Mouse (Mus musculus): ENCODE measurements around the gene Cux2.

Gene Cux2

DNA sequence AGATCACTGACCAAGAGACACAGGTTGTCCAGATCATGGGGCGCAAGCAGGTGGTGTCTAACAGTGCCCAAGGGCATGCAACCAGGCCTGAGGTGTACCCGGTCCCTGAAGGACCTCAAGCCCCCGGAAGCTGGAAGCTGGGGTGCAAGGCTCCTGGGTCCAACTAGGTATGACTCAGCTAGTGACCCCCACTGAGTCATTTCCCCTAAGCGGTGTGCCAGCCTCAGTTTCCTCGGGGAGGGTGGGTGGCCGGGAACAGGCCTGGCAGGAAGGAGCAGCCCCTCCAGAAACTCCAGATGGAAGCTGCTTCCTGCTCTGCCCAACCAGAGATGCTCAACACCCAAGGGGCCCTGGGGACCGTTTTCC is 215.7 kb downstream of the Cux2 start:
- DNase-seq = no peak

DNA sequence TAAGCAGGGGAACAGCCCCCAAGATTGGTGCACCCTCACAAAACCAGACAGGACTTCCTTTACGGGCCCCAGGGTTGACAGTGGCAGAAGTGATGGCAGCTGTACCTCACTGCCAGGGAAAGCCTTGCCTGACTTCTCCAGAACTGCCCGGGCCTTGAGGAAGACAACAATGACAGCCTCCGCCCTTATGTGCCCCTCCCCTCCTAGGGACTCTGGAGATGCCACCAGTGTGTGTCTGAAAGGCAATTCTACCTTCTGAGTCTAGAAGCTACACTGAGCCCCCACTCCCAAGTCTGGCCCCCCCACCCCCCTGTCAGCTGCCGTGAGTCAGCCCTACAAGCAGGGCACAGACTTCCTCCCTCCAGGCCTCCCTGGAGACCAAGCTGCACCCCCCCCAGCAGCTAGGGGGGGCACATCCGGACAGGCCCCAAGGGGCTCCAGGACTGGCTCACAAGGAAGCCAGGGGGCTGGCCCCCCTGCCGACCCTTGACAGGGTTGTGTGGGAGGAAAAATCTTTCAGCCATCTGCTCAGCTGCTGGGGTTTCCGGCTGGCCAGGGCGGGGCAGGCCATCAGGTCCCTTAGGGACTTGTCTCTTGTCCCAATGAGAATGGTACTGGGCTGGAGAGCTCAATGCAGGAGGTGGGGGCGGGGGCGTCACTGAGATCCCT is 216.2 kb downstream of the Cux2 start:
- DNase-seq = no peak

DNA sequence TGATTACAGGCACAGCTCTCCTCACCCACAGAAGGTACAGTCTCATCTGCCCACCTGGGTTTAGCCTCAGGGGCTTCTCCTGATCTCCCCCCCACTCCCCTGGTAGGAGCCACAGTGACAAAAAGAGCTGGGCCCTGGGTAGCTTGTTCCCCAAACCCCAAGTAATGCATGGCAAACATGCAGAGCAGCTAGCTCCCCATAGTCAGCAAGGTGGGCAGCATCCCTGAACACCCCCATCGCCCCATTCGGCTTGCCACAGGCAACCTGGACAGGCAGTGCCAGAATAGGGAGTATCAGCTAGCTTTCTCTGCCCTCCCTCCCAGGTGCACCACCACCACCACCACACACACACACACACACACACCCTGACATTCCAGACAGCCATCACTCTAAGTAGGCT is 216.7 kb downstream of the Cux2 start:
- no peak for DNase-seq

DNA sequence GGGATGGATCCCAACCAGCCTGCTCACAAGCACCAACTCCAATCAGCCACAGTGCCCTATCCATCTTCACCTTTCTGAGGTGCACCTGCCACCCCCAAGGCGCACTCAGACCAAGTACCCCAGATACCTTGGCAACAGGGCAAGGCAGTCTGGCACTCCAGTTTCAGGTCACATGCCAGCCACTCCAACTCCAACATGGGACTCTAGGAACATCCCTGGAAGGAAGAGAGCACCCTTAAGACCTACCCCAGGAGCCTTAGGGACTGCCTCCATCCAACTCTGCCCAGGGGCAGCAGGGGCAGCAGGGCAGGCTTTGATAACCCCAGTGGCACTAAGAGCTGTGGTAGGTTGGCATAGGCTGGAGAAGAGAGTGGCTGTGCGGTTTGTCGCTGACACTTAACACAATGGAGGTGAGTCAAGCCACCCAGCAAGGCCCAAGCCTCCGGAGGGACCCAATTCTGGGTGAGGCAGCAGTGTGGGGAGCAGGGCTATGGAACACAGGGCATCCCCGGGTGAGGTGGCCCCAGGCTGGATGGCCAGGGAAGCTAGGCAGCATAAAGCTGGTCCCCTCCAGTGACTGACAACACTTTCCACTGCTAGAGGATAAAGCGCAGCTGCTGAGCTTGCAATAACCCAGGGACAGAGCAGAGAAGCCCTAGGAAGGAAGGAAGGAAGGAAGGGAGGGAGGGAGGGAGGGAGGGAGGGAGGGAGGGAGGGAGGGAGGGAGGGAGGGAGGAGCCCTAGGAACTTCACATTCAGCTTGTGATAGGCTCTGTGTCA is 217.3 kb downstream of the Cux2 start:
- DNase-seq = no peak

DNA sequence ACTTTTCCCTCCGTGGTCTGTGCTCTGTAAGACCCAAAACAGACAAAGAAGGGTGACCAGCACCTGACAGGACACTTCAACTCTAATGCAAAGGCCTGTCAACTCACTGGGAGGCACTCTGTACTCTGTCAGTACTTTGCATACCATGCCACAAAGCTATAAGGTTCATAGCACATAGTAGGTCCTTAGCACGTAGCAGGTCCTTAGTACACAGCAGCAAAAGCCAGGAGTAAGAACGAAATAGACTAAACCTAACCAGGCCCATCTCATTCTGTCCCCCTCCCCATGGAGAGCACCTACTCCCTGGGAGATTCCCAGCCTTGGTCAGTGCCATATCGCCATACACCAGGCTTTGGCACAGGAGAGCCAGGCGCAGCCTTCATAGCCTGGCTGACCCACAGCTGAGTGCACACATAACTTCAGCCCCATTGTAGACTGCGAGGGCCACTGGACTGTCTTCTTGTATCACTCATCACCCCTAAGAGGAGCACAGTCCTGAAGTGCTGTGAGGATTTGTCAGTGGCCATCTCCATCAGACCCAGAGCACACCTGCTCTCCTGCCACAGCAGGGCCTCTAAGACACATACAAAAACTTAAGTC is 218.8 kb downstream of the Cux2 start:
- DNase-seq = no peak

DNA sequence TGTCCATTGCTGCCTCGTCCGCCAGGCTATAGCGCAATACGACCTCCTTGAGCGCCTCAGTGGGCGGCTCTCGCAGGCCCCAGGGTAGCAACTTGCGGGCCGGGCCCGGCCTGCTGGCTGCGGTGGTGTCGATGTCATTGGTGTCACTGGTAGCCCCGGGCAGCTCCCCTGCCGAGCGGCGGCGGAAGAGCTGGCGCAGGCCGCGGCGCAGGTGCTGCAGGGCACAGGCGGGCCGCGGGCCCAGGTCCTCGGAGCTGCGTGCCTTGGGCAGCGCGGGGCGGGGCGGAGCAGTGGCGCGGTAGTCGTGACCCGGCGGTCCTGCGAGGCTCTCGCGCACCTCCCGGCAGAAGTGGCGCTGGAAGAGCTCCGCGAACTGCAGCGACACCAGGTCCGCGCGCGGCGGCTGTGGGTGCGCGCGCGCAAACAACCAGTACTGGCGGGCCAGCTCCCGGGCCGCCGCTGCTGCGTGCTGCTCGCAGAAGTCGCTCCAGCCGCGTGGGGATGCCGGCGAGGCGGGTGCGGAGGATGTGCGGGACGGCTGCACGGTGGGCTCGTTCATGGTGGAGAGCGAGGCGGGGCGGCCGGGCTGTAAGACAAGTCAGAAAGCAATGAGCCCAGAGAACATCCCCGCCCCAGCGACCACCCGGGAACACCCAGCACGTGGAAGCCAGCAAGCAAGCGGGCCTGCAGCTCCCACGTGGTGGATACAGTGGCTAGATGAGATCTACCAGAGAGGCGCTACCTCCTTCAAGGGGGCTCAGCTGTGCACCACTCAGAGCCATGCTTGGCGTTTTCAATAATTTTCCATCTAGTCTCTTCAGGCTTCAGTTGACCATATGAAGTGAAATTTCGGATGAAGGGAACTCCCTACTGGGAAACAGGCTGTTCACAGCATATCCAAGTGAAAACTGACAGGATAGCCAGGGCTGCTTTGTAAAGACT is 221.1 kb downstream of the Cux2 start:
- peak; percentile 49 for DNase-seq

DNA sequence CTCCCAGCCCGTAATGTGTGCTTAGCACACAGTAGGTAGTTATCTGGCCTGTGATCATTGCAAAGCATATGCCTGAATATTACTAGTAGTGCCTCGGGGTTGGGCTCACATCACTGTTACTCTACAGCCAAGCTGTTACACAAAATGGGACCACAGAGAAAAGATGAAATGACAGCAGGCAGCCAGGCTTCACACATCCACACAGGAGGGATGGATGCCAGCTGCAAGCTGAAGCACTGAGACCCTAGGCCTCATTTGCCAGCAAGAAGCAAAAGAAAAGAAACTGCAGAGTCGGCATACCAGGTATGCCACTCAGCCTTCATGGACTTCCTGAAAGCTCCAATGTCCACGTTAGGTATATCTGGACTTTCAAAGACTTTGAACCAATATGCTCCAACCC is 222.0 kb downstream of the Cux2 start:
- DNase-seq = no peak

DNA sequence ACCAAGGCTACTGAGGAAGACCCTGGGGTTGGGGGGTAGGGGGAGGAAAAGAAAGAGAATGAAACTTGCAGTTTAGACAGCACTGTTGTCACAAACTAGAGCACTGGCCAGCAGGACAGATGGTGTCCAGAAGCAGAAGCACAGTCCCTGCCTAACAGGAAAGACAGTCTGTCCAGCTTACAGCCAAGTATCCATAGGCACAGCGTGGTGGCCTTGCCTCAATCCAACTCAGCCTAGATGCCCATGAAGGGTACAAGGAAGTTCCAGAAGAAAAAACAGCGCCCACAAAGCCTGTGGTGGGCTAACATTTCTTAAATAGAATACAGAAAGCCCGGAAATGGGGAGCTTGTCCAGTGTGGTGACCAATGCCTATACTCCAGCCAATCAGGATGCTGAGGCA is 224.3 kb downstream of the Cux2 start:
- DNase-seq = no peak

DNA sequence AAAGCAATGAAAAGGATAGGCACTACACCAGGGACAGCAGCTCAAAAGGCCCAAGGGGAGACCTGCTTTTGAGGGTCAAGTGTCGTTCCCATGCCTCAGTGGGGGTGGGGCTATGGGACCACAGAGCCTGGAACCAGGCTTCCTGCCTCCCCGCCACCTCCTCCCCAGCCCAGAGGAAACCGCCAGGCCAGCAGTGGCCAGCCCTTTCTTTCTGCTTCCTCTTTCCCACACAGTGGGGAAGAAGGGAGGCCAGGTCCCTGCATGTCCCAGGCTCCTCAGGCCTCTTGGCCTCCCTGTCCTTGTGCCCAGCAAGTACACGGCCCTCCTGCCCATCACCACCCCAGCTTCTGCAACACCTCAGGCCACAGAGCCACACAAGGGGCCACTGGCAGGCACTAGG is 225.8 kb downstream of the Cux2 start:
- no peak for DNase-seq

DNA sequence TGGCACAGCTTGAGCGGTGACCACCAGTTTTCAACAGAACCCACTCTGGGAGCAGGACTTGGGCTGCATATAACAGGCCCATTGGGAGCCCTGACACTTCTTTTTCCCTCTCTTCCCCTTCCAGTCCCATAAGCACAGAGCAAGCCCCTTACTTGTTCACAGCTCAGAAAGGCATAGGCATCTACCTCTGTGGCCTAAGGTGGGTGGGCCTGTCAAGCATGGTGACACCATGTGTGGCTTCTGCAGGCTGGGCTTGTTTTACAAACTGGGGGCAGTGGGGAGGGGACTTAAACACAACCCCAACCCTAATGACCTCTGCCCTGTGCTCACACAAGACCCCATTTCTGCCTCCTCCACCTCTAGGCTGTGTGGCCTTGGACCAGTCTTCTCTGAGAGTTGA is 226.2 kb downstream of the Cux2 start:
- no peak for DNase-seq

DNA sequence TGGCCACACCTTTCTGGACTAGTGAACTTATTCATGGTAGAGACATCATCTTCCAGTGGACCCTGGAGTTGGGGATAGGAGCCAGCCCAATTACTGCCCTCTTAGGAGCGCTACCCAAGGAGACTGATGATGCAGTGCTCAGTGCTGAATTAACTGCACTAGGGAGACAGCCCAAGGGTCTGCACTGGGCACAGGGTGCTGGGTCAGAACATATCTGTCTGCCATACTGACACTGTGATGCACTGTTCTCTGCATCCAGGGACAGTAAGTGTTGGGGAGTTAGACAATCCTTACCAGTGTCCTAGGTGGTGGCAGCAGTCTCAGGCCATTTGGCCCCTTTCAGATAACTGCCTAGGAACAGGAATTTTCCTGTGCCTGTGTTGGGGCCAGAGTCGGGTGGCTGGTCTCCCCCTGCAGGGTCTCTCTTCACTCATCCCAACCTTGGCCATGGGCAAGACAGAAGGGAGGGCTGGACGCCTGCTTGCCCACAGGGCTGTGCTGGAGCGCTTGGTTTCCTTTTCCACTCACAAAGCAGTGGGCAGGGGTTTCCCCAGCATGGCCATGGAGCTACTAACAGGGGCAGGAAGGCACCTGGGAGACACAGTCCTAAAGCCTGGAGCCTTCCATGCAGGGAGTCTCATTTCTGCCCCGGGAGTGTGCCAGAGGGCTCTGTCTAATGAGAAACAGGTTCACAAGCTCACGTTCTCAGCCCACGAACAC is 227.0 kb downstream of the Cux2 start:
- DNase-seq = no peak

DNA sequence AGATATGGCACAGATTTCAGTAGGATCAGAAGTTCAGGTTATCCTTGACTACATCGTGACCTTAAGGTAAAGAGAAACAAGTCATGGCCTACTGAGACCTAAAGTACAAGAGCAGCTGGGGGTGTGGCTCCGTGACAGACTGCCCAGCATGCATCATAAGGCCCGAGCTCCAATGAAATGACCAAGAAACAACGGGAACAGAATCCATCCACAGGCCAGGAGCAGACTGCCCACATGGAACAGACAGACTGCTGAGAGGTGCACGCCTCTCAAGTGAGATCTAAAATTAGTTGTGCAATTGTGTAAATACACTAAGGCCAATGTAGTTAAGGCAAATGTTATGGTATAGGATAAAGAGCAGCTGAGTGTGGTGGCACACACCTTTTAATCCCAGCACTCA is 228.3 kb downstream of the Cux2 start:
- DNase-seq = no peak

DNA sequence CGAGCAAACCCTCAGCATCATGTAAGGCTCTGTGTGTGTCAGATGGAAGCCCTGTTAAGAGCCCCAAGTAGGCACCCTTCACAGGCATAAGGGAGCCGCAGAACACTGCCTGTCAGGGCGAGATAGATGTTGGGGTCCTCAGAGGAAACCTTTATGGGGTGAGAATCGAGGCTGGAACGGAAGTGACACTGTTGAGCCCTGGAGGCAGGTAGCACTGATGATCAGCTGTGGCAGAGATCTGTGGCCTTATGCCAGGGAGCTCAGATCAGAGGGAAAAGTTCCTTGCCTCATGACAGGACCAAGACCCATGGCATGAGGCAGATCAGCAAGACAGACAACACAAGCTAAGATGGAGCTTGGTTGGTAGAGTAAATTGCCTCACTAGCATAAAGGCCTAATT is 228.8 kb downstream of the Cux2 start:
- no peak for DNase-seq

DNA sequence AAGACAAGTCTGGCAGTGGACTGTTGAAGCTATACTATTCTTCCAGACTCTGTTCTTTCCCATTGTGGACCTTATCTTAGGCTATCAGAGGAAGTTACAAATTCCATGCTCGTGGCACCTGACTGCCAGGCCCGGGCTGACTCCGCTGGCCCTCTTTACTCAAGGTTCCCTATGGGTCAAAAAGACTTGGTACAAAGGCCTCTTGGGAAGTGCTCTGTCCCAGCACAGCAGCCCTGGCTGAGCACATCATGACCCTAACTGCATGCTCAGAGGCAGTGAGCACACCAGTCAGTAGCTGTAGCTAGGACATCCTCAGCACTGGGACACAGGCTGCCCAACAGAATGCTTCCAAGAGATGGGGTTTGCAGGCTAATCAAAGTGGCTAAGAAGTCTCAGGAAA is 229.2 kb downstream of the Cux2 start:
- DNase-seq = no peak

DNA sequence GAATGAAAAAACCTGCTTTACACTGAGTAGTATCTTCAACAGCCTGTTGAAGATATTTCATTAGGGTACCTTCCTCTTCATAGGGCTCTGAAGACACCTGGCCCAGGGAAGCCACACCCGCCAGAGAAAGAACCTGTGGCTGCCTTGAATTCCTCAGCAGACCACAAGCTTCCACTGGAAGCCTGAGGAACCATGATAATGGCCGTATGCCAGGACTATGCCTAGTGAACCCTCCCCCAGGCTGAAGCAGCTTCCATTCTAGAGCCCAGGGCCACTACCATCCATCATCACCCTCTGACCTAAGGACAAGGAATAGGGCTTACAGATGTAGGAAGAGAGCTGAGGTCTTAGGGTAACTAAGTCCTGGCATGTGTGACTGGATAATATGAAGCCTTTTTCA is 229.7 kb downstream of the Cux2 start:
- DNase-seq = no peak

DNA sequence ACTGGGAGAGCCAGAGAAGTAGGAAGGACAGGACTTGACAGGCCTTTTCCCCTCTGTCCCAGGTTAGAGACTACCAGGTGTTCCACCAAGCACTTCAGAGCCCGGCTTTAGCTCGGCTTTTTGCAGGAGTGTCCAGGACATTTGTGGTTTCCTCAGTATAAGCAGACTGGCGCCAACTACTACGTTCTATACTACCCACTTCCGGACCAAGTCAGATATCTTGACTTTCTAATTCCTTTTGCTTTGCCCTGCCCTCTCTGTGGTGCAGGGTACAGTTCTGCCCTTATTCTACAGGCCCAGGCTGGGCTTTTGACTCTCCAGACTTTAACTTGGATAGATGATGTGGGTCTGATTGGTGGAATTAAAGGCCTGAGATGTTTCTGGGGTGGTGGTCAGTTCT is 230.3 kb downstream of the Cux2 start:
- DNase-seq = no peak

DNA sequence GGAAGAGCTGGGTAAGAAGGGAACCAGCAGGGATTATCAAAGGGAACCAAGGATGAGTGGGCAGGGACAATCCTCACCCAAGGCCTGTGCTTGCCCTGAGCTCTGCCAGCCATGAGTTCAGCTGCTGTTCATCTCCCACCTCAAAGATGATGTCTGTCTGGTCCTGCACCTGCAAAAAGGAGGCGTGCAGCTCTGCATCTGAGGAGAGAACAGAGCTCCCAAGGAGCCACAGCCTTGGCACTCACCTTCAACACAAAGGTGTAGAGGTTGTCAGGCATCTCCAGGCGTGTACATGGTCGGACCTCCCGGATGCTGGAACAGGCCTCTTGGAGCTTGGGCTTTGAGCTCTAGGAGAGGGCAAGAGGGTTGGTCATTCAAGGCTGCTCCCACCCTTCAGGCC is 231.0 kb downstream of the Cux2 start:
- no peak for DNase-seq

DNA sequence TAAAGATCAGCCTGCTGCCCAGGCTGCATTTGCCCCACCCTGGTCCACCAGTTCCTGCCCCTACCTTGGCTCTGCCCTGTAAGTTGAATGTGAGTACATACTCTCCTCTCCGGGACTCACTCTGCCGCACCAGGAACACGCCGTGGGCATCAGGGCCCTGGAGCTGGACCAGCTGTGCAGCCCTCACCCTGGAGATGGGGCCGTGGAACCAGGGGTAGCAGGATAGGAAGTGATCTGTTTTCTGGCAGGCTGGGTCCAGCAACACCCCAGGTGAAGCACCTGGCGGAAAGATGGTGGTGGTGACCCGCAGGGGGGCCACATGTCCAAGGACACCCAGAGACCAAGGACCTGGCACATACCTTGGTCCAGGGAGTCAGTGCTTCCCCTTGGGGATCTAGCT is 231.5 kb downstream of the Cux2 start:
- no peak for DNase-seq

DNA sequence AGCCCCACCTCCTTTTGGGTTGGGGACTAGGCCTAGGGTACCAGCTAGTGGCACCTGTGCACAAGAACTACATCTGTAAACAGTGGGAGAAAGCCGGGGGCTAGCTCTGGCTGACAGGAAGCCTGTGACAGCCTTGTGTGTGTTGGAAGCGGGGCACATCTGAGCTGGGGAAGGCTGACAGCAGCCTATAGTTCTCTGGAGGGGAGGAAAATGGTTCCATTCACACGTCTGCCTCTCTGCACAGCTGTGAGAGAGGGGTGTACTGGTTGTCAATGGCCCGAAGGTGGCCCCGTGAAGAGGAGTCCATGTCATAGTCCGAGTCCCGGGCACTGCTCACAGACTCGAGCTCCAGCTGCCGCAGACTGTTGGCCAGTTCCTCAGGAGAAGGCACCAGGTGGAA is 232.4 kb downstream of the Cux2 start:
- DNase-seq = no peak

DNA sequence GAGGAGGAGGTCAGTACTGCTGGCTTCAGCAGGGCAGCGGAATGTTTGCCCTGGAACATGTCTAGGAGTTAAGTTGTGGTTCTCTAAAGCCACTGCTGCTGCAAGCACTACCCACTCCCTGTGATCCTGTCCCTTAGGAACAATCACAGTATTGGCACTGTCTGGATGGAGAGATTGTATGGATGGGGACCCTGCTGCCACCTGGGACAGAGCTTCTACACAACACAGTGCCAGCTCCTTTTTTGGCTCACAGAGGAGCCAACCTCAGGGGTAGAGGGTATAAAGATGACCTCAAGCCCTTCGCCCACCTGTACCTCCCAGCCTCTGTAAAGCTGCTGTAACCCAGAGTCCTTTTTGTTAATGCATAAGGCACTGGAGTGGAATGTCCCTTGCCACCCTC is 233.3 kb downstream of the Cux2 start:
- DNase-seq = no peak

DNA sequence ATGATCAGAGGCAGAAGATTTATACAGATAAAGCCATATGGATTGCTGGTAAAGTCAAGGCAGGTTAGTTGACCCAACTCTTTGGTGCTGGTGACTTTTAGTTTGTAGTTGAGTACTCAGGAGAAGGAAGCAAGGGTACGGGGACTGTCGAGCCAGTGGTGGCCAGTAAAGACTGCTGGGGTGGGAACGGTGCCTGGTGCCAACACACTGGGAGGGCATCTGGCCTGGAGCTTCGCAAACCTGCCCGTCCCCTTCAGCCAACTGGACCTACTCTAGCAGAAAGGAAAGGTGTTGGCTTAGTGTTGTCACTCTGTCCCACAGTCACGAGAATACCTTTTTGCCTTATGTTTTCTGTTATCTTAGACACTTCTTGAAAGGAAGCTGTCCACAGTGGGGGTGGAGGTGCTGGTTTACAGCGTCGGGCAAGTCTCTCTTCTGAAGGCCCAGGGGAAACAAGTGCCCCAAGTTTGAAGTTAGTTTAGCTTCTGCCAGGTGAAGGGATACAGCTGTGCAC is 234.0 kb downstream of the Cux2 start:
- DNase-seq = no peak

DNA sequence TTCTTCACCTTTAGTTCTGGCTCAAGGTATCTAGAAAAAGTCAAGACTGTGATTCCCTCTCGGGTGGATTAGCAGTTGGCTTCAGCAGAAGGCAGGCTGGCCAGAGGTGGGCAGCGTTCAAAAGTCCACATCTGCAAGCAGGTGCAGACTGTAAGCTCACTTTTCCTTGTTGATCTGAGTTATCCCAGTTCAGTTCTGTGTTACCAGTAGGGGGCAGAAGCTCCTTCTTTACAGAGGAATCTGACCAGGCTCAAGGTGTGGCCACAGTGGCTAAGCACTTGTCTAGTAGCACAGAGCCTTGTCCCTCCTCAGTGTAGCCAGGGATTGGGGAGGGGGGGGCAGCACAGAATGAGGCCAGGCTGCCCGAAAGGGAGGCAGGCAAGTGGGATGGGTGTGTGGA is 234.8 kb downstream of the Cux2 start:
- no peak for DNase-seq

DNA sequence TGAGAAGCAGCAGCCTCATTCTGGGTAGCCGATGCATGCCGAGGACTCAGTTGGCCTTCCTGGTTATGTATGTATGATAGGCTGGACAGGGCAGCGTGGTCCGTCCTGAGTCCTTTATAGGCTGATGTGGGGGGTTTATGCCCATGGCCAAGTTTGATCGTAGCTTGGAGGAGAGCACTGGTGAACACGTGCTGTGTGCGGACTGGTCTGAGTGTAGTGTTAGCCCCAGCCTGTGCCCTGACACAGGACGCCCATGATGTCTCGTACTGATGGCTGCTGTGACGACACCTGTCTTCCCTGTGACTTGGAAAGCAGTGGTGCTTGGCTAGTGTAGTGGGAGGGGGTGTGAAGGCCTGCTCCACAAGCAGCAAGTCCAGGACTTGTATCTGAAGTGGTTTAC is 236.2 kb downstream of the Cux2 start:
- DNase-seq = no peak
